Mouse (Mus musculus) cerebellum, adult 2 months (tissue): Measurements from ENCODE around the gene Siglecf.

Source experiments
- CTCF ChIP-seq: fragments of 200-500 bp; IDR thresholded peaks from 2 replicates; pipeline ENCODE4 v1.5.1; 2011; ENCODE audit warnings: low read depth, mild to moderate bottlenecking, control low read depth, low read length, moderate library complexity, borderline replicate concordance; ENCODE audit not compliant: insufficient read depth
- POLR2A ChIP-seq: fragments of 200-500 bp; IDR thresholded peaks from 2 replicates; pipeline ENCODE4 v1.6.1; 2011; ENCODE audit warnings: low read length, control low read depth, borderline replicate concordance; ENCODE audit not compliant: insufficient read depth

GRCm38 (mm10) chr7:43353758-43354157 is 2.6 kb downstream of the Siglecf start:
- TF ChIP-seq POLR2A (no peak), CTCF (no peak)
